Mouse (Mus musculus): ENCODE data around the gene Rgl2. TPM values are rescaled to one million over a fixed set of nuclear protein-coding genes. Genes with fewer than 3 reads are reported as not detected.
"Not testable (repeated sequence)": the region's sequence is repeated elsewhere in the genome, so short reads cannot be mapped to it uniquely, and the experiment has no call there.

Rgl2 gene
- polyA plus RNA-seq, 1 experiment from 2014 or later = 38.7 TPM

DNA sequence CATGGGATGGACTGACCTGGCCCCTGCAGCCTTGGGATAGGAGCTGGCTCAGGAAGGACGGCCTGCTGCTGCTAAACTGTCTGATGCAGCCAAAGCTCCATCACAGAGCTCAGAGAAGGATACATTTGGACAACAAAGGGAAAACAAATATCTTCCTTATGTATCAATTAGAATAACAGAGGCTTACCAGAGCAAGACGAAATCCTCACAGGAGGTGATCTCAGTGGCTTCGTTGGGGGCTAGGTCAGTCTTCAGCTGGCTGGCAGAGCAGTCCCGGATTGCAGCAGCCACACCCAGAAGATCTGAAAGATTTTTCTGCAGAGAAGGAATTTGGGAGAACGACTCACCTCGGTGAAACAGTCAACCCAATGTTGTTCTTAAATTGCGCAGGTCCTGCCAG is 36.9 kb upstream of the Rgl2 start:
- no peaks in the 10 kb centered on the region for H3K36me3 ChIP-seq (ENCODE audit: control insufficient read depth, insufficient read depth, low read length)
- H3K4me2 ChIP-seq (ENCODE audit: low read depth, severe bottlenecking) = no peak overlapping the region
- no peak for ATAC-seq (ENCODE audit: insufficient number of reproducible peaks, low FRiP score, low TSS enrichment, low read depth)
- WGBS = 32% methylated on average over 7 of the region's 7 CpGs
- no peaks in the 10 kb centered on the region for H3K27me3 ChIP-seq (ENCODE audit: control insufficient read depth, insufficient read depth, low read length)
- H3K9ac ChIP-seq (ENCODE audit: low read length) = no peak overlapping the region
- H3K27ac ChIP-seq (replicated peaks; ENCODE audit: low read depth, low read length) = no peak overlapping the region
- DNase-seq (ENCODE audit: low spot score) = no peak
- no peak overlapping the region for H3K4me3 ChIP-seq (ENCODE audit: low read depth, low read length)
- H3K4me1 ChIP-seq (ENCODE audit: control insufficient read depth, insufficient read depth, low read length) = no peaks in the 10 kb centered on the region
- no peaks in the 10 kb centered on the region for H3K9me3 ChIP-seq (ENCODE audit: control insufficient read depth, low read length)

DNA sequence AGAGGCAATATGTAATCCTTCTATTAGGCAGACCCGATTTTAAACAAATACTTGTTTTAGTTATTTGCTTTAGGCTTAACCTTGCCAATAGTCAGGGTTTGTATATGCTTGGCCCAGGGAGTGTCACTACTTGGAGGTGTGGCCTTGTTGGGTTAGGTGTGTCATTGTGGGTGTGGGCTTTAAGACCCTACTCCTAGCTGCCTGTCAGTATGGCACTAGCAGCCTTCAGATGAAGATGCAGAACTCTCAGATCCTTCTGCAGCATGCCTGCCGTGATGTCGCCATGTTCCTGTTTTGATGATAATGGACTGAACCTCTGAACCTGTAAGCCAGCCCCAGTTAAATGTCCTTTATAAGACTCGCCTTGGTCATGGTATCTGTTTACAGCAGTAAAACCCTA is 36.3 kb upstream of the Rgl2 start:
- not testable (repeated sequence) for ATAC-seq (ENCODE audit: insufficient number of reproducible peaks, low FRiP score, low TSS enrichment, low read depth); H3K36me3 ChIP-seq (ENCODE audit: control insufficient read depth, insufficient read depth, low read length); H3K9me3 ChIP-seq (ENCODE audit: control insufficient read depth, low read length); H3K4me3 ChIP-seq (ENCODE audit: low read depth, low read length); DNase-seq (ENCODE audit: low spot score); H3K27me3 ChIP-seq (ENCODE audit: control insufficient read depth, insufficient read depth, low read length); H3K27ac ChIP-seq (replicated peaks; ENCODE audit: low read depth, low read length); H3K4me2 ChIP-seq (ENCODE audit: low read depth, severe bottlenecking); H3K4me1 ChIP-seq (ENCODE audit: control insufficient read depth, insufficient read depth, low read length); H3K9ac ChIP-seq (ENCODE audit: low read length)
- WGBS = 82% methylated on average over 4 of the region's 4 CpGs

DNA sequence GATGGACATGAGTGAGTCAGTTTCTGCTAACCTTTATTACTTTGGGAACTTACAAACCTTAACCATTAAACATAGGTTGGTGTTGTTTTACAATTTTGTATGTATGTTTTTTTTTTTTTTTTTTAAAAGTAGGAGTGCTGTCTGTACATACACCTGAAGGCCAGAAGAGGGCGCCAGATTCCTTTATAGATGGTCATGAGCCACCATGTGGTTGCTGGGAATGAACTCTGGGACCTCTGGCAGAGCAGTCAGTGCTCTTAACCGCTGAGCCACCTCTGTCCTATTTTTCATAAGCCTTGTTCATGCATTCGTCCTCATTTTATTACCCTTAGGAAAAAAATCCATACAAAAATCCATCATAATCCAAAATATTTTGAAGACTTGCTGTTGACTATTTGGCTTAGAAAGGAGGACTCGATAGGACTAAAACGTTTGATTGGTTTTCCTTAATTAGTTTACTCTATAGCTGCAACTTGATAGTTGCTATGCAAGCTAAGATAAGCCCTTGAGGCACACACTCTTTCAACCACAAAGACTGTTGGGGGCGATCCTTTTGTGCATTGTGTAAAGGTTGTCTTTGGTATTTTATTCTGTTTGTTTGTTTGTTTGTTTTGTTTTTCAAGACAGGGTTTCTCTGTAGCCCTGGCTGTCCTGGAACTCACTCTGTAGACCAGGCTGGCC is 32.1 kb upstream of the Rgl2 start:
- no peak for ATAC-seq (ENCODE audit: insufficient number of reproducible peaks, low FRiP score, low TSS enrichment, low read depth)
- Histone ChIP-seq H3K4me2 (ENCODE audit: low read depth, severe bottlenecking) (no peak overlapping the region), H3K27me3 (ENCODE audit: control insufficient read depth, insufficient read depth, low read length) (no peaks in the 10 kb centered on the region), H3K36me3 (ENCODE audit: control insufficient read depth, insufficient read depth, low read length) (no peaks in the 10 kb centered on the region), H3K4me3 (ENCODE audit: low read depth, low read length) (no peak overlapping the region), H3K9ac (ENCODE audit: low read length) (no peak overlapping the region), H3K27ac (replicated peaks; ENCODE audit: low read depth, low read length) (no peak overlapping the region), H3K9me3 (ENCODE audit: control insufficient read depth, low read length) (no peaks in the 10 kb centered on the region), H3K4me1 (ENCODE audit: control insufficient read depth, insufficient read depth, low read length) (no peaks in the 10 kb centered on the region)
- 46% methylated on average over 6 of the region's 6 CpGs for WGBS
- peak; percentile 65 for DNase-seq (ENCODE audit: low spot score)

DNA sequence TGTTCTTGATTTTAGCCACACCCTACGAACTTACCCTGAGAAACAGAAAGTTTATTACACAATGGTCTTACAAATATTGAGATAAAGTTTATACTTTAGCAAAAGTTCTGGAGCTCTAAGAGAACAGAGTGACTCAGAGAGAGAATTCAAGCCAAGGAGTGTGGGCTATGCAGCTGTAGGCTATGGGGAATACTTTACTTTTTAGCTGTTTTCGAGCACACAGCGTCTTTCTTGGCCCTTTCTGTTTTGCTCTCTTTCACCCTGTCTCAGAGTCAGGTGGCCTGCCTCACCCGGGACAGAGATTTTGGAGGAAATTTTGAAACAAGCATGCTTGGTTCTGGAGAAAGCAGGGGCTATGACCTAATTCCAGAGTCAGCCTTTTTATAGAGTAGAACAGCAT is 31.1 kb upstream of the Rgl2 start:
- 87% methylated on average over 4 of the region's 4 CpGs for WGBS
- not testable (repeated sequence) for DNase-seq (ENCODE audit: low spot score); H3K9me3 ChIP-seq (ENCODE audit: control insufficient read depth, low read length); ATAC-seq (ENCODE audit: insufficient number of reproducible peaks, low FRiP score, low TSS enrichment, low read depth); H3K9ac ChIP-seq (ENCODE audit: low read length); H3K4me1 ChIP-seq (ENCODE audit: control insufficient read depth, insufficient read depth, low read length); H3K4me2 ChIP-seq (ENCODE audit: low read depth, severe bottlenecking); H3K27me3 ChIP-seq (ENCODE audit: control insufficient read depth, insufficient read depth, low read length); H3K36me3 ChIP-seq (ENCODE audit: control insufficient read depth, insufficient read depth, low read length); H3K4me3 ChIP-seq (ENCODE audit: low read depth, low read length); H3K27ac ChIP-seq (replicated peaks; ENCODE audit: low read depth, low read length)

DNA sequence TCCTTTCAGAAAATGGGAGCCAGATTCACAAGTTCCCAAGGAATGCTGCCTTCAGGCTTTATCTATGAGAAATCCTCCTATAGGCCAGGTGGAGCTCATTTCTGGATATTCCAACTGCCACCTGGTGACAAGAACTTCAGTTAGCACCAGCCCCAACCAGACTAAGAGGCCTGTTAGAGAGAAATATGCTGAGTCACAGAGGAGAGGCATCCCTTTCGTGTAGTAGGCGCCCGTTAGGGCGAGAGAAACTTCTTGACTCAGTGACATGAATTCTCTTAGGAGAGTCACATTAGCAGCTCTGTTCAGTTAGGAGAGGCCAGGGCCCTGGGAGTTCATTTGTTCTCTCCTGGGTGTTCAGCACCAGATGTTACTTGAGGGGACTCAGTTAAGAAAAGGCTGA is 29.7 kb upstream of the Rgl2 start:
- H3K36me3 ChIP-seq (ENCODE audit: control insufficient read depth, insufficient read depth, low read length) = no peaks in the 10 kb centered on the region
- H3K27ac ChIP-seq (replicated peaks; ENCODE audit: low read depth, low read length) = no peak overlapping the region
- ATAC-seq (ENCODE audit: insufficient number of reproducible peaks, low FRiP score, low TSS enrichment, low read depth) (no peak), DNase-seq (ENCODE audit: low spot score) (no peak)
- H3K9me3 ChIP-seq (ENCODE audit: control insufficient read depth, low read length) = no peaks in the 10 kb centered on the region
- H3K9ac ChIP-seq (ENCODE audit: low read length) = no peak overlapping the region
- no peaks in the 10 kb centered on the region for H3K27me3 ChIP-seq (ENCODE audit: control insufficient read depth, insufficient read depth, low read length)
- H3K4me1 ChIP-seq (ENCODE audit: control insufficient read depth, insufficient read depth, low read length) = no peaks in the 10 kb centered on the region
- H3K4me3 ChIP-seq (ENCODE audit: low read depth, low read length) = no peak overlapping the region
- WGBS = 82% methylated on average over 4 of the region's 4 CpGs
- H3K4me2 ChIP-seq (ENCODE audit: low read depth, severe bottlenecking) = no peak overlapping the region

DNA sequence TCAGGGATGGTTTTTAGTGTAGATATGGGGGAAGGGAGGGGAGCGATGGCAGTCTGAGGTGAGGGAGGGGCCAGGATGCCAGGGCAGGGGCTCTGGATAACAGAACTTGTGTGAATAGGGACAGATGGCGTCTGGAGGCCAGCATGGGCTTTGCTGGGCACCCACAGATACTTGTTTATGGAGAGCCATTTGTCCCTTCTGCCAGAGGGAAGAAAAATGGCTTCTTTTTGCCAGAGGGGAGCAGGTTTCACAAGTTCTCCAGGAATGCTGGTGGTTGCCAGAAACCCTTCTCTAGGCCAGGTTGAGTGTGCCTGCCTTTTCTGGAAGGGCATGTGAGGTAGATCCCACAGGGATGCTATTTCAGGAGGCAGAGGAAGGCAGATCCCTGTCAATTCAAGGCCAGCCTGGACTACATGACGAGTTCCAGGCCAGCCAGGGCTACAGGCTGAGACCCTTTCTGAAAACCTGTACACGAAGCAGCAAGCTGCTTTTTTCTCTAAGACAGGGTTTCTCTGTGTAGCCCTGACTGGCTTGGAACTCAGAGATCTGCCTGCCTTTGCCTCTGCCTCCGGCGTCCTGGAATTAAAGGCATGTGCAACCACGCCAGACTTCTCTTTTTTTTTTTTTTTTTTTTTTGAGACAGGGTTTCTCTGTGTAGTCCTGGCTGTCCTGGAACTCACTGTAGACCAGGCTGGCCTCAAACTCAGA is 28.9 kb upstream of the Rgl2 start:
- H3K27ac ChIP-seq (replicated peaks; ENCODE audit: low read depth, low read length) = no peak overlapping the region
- H3K27me3 ChIP-seq (ENCODE audit: control insufficient read depth, insufficient read depth, low read length) = no peaks in the 10 kb centered on the region
- no peak for ATAC-seq (ENCODE audit: insufficient number of reproducible peaks, low FRiP score, low TSS enrichment, low read depth)

DNA sequence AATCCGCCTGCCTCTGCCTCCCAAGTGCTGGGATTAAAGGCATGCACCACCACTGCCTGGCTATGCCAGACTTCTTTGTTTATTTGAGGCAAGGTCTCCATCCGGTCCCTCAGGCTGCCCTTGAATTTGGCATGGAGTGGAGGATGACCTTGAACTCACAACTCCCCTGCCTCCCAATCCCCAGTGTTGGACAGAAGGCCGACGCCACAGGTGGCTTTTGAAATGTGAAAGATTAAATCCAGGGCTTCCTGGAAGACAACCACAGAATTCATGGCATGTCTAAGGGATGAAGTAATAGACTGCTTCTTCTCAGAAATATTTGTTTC is 28.4 kb upstream of the Rgl2 start:
- H3K4me1 ChIP-seq (ENCODE audit: control insufficient read depth, insufficient read depth, low read length) = no peaks in the 10 kb centered on the region
- no peak overlapping the region for H3K9ac ChIP-seq (ENCODE audit: low read length)
- H3K4me2 ChIP-seq (ENCODE audit: low read depth, severe bottlenecking) = no peak overlapping the region
- H3K36me3 ChIP-seq (ENCODE audit: control insufficient read depth, insufficient read depth, low read length) = no peaks in the 10 kb centered on the region
- H3K27me3 ChIP-seq (ENCODE audit: control insufficient read depth, insufficient read depth, low read length) = no peaks in the 10 kb centered on the region
- DNase-seq (ENCODE audit: low spot score) = no peak
- ATAC-seq (ENCODE audit: insufficient number of reproducible peaks, low FRiP score, low TSS enrichment, low read depth) = no peak
- no peak overlapping the region for H3K4me3 ChIP-seq (ENCODE audit: low read depth, low read length)
- 81% methylated on average over 4 of the region's 4 CpGs for WGBS
- no peaks in the 10 kb centered on the region for H3K9me3 ChIP-seq (ENCODE audit: control insufficient read depth, low read length)
- H3K27ac ChIP-seq (replicated peaks; ENCODE audit: low read depth, low read length) = no peak overlapping the region

More for the DNA sequence above, 28.9 kb upstream of the Rgl2 start:
- Histone ChIP-seq H3K4me1 (ENCODE audit: control insufficient read depth, insufficient read depth, low read length) (no peaks in the 10 kb centered on the region), H3K9me3 (ENCODE audit: control insufficient read depth, low read length) (no peaks in the 10 kb centered on the region), H3K9ac (ENCODE audit: low read length) (no peak overlapping the region), H3K36me3 (ENCODE audit: control insufficient read depth, insufficient read depth, low read length) (no peaks in the 10 kb centered on the region), H3K4me3 (ENCODE audit: low read depth, low read length) (no peak overlapping the region), H3K4me2 (ENCODE audit: low read depth, severe bottlenecking) (no peak overlapping the region)
- DNase-seq (ENCODE audit: low spot score) = no peak
- WGBS = 64% methylated on average over 7 of the region's 7 CpGs

DNA sequence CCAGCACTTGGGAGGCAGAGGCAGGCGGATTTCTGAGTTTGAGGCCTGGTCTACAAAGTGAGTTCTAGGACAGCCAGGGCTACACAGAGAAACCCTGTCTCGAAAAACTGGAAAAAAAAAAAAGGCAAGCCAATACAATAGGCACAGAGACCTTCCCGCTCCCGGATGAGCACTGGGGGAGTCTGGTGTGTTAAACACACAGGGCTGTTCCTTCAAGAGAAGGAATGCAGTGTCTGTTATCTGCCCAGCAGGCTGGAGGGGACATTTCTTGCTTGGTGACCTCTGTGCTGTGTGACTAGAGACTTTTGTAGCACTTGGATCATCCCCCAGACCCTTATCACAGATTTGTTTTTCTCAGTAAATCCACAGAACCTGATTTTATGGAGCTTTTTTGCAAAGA is 27.7 kb upstream of the Rgl2 start:
- H3K27me3 ChIP-seq (ENCODE audit: control insufficient read depth, insufficient read depth, low read length) = no peaks in the 10 kb centered on the region
- H3K27ac ChIP-seq (replicated peaks; ENCODE audit: low read depth, low read length) = no peak overlapping the region
- H3K4me3 ChIP-seq (ENCODE audit: low read depth, low read length) = no peak overlapping the region
- no peaks in the 10 kb centered on the region for H3K4me1 ChIP-seq (ENCODE audit: control insufficient read depth, insufficient read depth, low read length)
- no peak for DNase-seq (ENCODE audit: low spot score)
- 74% methylated on average over 4 of the region's 4 CpGs for WGBS
- no peak overlapping the region for H3K9ac ChIP-seq (ENCODE audit: low read length)
- no peak for ATAC-seq (ENCODE audit: insufficient number of reproducible peaks, low FRiP score, low TSS enrichment, low read depth)
- no peaks in the 10 kb centered on the region for H3K36me3 ChIP-seq (ENCODE audit: control insufficient read depth, insufficient read depth, low read length)
- no peaks in the 10 kb centered on the region for H3K9me3 ChIP-seq (ENCODE audit: control insufficient read depth, low read length)
- H3K4me2 ChIP-seq (ENCODE audit: low read depth, severe bottlenecking) = no peak overlapping the region

DNA sequence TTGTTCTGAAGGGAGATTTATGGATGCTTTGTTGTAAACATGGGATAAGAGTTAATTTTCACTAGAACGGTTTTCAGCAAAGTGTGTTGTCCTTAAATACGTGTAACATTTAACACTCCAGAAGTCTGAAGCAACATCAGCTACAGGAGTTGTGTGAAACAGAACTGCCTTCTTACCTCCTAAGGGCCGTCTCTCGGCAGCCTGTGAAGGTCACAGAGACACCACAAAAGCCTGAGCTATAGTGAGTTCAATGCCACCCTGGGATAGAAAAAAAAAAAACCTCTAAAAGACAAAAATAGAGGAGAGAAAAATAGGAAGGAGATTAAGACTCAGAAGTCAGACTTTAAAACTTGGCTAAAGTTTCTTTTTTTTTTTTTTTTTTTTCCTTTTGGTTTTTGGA is 27.3 kb upstream of the Rgl2 start:
- no peak overlapping the region for H3K9ac ChIP-seq (ENCODE audit: low read length)
- H3K36me3 ChIP-seq (ENCODE audit: control insufficient read depth, insufficient read depth, low read length) = no peaks in the 10 kb centered on the region
- WGBS = 34% methylated on average over 4 of the region's 4 CpGs
- no peak overlapping the region for H3K4me3 ChIP-seq (ENCODE audit: low read depth, low read length)
- no peak overlapping the region for H3K27ac ChIP-seq (replicated peaks; ENCODE audit: low read depth, low read length)
- DNase-seq (ENCODE audit: low spot score) = no peak
- no peak overlapping the region for H3K4me2 ChIP-seq (ENCODE audit: low read depth, severe bottlenecking)
- no peaks in the 10 kb centered on the region for H3K9me3 ChIP-seq (ENCODE audit: control insufficient read depth, low read length)
- no peaks in the 10 kb centered on the region for H3K27me3 ChIP-seq (ENCODE audit: control insufficient read depth, insufficient read depth, low read length)
- ATAC-seq (ENCODE audit: insufficient number of reproducible peaks, low FRiP score, low TSS enrichment, low read depth) = no peak
- H3K4me1 ChIP-seq (ENCODE audit: control insufficient read depth, insufficient read depth, low read length) = no peaks in the 10 kb centered on the region
